ENCODE assay signal across 8 mouse cellular contexts in the genomic region with DNA sequence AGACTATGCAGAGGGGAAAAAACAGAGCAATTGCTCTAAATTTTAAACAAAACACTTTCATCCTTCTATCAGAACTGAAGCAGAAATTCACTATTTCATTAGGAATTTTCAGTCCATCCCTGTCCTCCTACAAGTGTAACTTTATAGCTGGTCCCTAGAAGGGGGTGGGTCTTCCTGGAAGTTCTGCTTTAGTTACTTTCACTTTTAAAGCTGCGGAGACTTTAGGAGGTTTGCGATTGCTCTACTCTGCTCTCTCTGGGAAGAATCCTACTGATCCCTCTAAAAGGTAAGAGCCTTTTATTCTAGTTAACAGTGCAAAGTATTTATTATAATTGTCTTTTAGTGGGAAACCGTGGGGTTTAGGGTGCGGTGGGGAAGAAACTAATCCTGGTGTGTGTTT. TPM values are rescaled to one million over a fixed set of nuclear protein-coding genes. Genes with fewer than 3 reads are reported as not detected.
DNase-seq lines count a peak whose midpoint lies in the region; ATAC-seq lines count a peak whose summit lies in the region.

A gene (plus strand): TSS at position 167 of the 400 bp plus-strand sequence.

- H3K4me2 ChIP-seq in intestine, embryonic 14.5 days (ENCODE audit: low read length) = peak within 1 kb of the TSS; percentile 57
- H3K4me2 ChIP-seq in lung, embryonic 15.5 days = peak within 1 kb of the TSS; percentile 75

- H3K4me1 ChIP-seq in intestine, embryonic 14.5 days (replicated peaks; ENCODE audit: control insufficient read depth, insufficient read depth, low read length) = peaks cover 4% of the 10 kb centered on the region; the same call in 1 of the 2 replicates
- H3K4me1 ChIP-seq in lung, embryonic 15.5 days = peaks cover 7% of the 10 kb centered on the region

- DNase-seq in urinary bladder, postnatal 14 days (ENCODE audit: low spot score) = peak; percentile 22
- DNase-seq in urinary bladder, postnatal 36 days (ENCODE audit: low spot score in 2 of 2) = no peak
- peak; percentile 74 for DNase-seq in embryo, embryonic 10.5 days (ENCODE audit: low spot score)
- DNase-seq in gastrocnemius, postnatal 4 days (ENCODE audit: low spot score in 2 of 2) = no peak
- DNase-seq in intestine, embryonic 14.5 days (ENCODE audit: low spot score) = no peak
- peak; percentile 48 for DNase-seq in skeletal muscle tissue, adult 2 months (ENCODE audit: low read depth, low spot score)
- no peak for DNase-seq in cerebellum, adult 8-10 months

- H3K27ac ChIP-seq in intestine, embryonic 14.5 days (ENCODE audit: low read depth) = peak within 1 kb of the TSS; percentile 66; the same call in 1 of the 2 replicates
- H3K27ac ChIP-seq in lung, embryonic 15.5 days = peak within 1 kb of the TSS; percentile 57

- H3K4me3 ChIP-seq in intestine, embryonic 14.5 days (ENCODE audit: low read depth, low read length) = peak within 1 kb of the TSS; percentile 62
- H3K4me3 ChIP-seq in lung, embryonic 15.5 days = peak within 1 kb of the TSS; percentile 60

- peaks cover 2% of the 10 kb centered on the region; the same call in 1 of the 2 replicates for H3K36me3 ChIP-seq in intestine, embryonic 14.5 days (ENCODE audit: control insufficient read depth, insufficient read depth, low read length)
- H3K36me3 ChIP-seq in lung, embryonic 15.5 days = no peaks in the 10 kb centered on the region

- peak; percentile 78 for ATAC-seq in intestine, embryonic 14.5 days (replicated peaks; ENCODE audit: low FRiP score, low TSS enrichment, low read depth)
- ATAC-seq in lung, embryonic 15.5 days (ENCODE audit: borderline replicate concordance, extremely low read depth, low FRiP score, low TSS enrichment) = peak; percentile 86; the same call in 1 of the 2 replicates

- H3K9me3 ChIP-seq in intestine, embryonic 14.5 days (ENCODE audit: control insufficient read depth, low read length) = no peaks in the 10 kb centered on the region
- H3K9me3 ChIP-seq in lung, embryonic 15.5 days = no peaks in the 10 kb centered on the region

- 0% methylated on average over 4 of the region's 4 CpGs for WGBS in intestine, embryonic 14.5 days
- WGBS in lung, embryonic 15.5 days = under 1% methylated on average over 4 of the region's 4 CpGs

- peak within 1 kb of the TSS; percentile 54 for H3K9ac ChIP-seq in intestine, embryonic 14.5 days (ENCODE audit: low read length)
- H3K9ac ChIP-seq in lung, embryonic 15.5 days = peak within 1 kb of the TSS; percentile 52

- H3K27me3 ChIP-seq in intestine, embryonic 14.5 days (replicated peaks; ENCODE audit: control insufficient read depth, insufficient read depth, low read length) = no peaks in the 10 kb centered on the region
- H3K27me3 ChIP-seq in lung, embryonic 15.5 days = no peaks in the 10 kb centered on the region

RNA-seq across cellular contexts. Expression of the gene that starts here (rescaled TPM):
- 10 to 100 TPM; 39.5 to 40.3 TPM for total RNA-seq in gastrocnemius, postnatal 4 days (2021)
- 13.9 and 19.1 TPM in 2 replicates for polyA plus RNA-seq in intestine, embryonic 14.5 days (2014; fragmentation: Nextera tagmentation; extraction: Ambion mirVana)
- polyA plus RNA-seq in lung, embryonic 15.5 days (2015; fragmentation: Nextera tagmentation; extraction: Ambion mirVana) = 16.3 and 20.7 TPM in 2 replicates

Comparison
In these comparisons a context has a peak if more than half of its experiments do, and no peak if none do; other contexts are left out.
1. DNase-seq: peak in urinary bladder, postnatal 14 days (single experiment), embryo, embryonic 10.5 days (single experiment) and skeletal muscle tissue, adult 2 months (single experiment); none in urinary bladder, postnatal 36 days (0 of 2), gastrocnemius, postnatal 4 days (0 of 2), intestine, embryonic 14.5 days (single experiment) and cerebellum, adult 8-10 months (single experiment).